ENCODE assay signal across 13 mouse cellular contexts in the genomic region with DNA sequence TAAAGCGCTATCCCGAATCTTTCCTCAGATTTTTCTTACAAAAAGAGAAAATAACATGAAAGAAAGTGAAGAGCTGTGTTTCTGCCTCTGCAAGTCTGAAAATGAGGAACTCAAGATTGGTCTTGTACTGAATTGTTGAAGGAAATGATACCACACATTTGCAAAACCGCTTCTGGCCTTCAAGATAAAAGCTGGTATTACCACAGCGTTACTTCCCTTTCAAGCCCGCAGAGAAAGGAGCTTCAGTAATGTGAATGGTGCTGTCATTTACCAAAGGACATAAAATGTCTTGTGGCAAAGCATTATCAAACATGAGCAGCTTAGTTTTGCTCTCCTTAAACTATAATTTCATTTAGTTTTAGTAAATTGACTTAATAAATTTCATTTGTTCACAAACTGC. TPM values are rescaled to one million over a fixed set of nuclear protein-coding genes. Genes with fewer than 3 reads are reported as not detected.
DNase-seq lines count a peak whose midpoint lies in the region; ATAC-seq and TF ChIP-seq lines count a peak whose summit lies in the region.
"Had no signal": no experiment of that assay in that cellular context is flagged by ENCODE, and none has a peak within 500 bp of the region (broad histone marks: within the 10 kb centered on the region; RNA-seq: fewer than 3 reads in every experiment).

A gene (minus strand): TSS at position 105 of the 400 bp plus-strand sequence.

- no peaks in the 10 kb centered on the region for H3K4me1 ChIP-seq in kidney, adult 2 months (ENCODE audit: control insufficient read depth, insufficient read depth, low read length)
- peaks cover 7% of the 10 kb centered on the region for H3K4me1 ChIP-seq in G1E (ENCODE audit: insufficient read depth, low read depth, low read length)
- H3K4me1 ChIP-seq in intestine, postnatal 0 days (replicated peaks; ENCODE audit: control insufficient read depth, insufficient read depth, low read length) = no peaks in the 10 kb centered on the region
- H3K4me1 ChIP-seq: embryonic facial prominence, embryonic 15.5 days; heart, embryonic 15.5 days had no signal

- WGBS in kidney, adult 2 months = 84% methylated on average over 5 of the region's 5 CpGs
- 76% methylated on average over 5 of the region's 5 CpGs for whole genome bisulfite sequencing in intestine, postnatal 0 days

- H3K9ac ChIP-seq in intestine, postnatal 0 days (ENCODE audit: low read depth, low read length) = no peak within 1 kb of the TSS
- H3K9ac ChIP-seq: embryonic facial prominence, embryonic 15.5 days; heart, embryonic 15.5 days had no signal

- no peak for TF ChIP-seq POLR2A in kidney, adult 2 months (IDR thresholded peaks at IDR 0.05; ENCODE audit: low read depth, low read length)

- 0 out of 2 replicates have a peak, but pooled peaks cover 4% of the 10 kb centered on the region for H3K9me3 ChIP-seq in G1E (replicated peaks)
- no peaks in the 10 kb centered on the region for H3K9me3 ChIP-seq in intestine, postnatal 0 days (ENCODE audit: control insufficient read depth)
- H3K9me3 ChIP-seq: embryonic facial prominence, embryonic 15.5 days; heart, embryonic 15.5 days had no signal

- intact Hi-C loops in left cerebral cortex, postnatal 10 days (cut with DNase I) = no loop called here

- H3K36me3 ChIP-seq in kidney, adult 2 months (ENCODE audit: control insufficient read depth, insufficient read depth, low read length) = no peaks in the 10 kb centered on the region
- H3K36me3 ChIP-seq in G1E (replicated peaks) = no peaks in the 10 kb centered on the region
- H3K36me3 ChIP-seq in intestine, postnatal 0 days (ENCODE audit: control insufficient read depth, insufficient read depth) = no peaks in the 10 kb centered on the region
- H3K36me3 ChIP-seq: embryonic facial prominence, embryonic 15.5 days; heart, embryonic 15.5 days had no signal

- H3K27ac ChIP-seq in kidney, adult 2 months (ENCODE audit: insufficient read depth, low read depth, low read length) = no peak within 1 kb of the TSS
- no peak within 1 kb of the TSS for H3K27ac ChIP-seq in intestine, postnatal 0 days (ENCODE audit: low read depth, low read length)
- H3K27ac ChIP-seq: embryonic facial prominence, embryonic 15.5 days; heart, embryonic 15.5 days; layer of hippocampus, adult 2 months had no signal

- H3K4me2 ChIP-seq in intestine, postnatal 0 days (replicated peaks; ENCODE audit: low read depth) = no peak within 1 kb of the TSS
- H3K4me2 ChIP-seq: embryonic facial prominence, embryonic 15.5 days; heart, embryonic 15.5 days had no signal

- no peak within 1 kb of the TSS for H3K4me3 ChIP-seq in kidney, adult 2 months (ENCODE audit: insufficient read depth, low read depth, low read length)
- peak within 1 kb of the TSS; percentile 46 for H3K4me3 ChIP-seq in G1E (ENCODE audit: low read depth, low read length)
- no peak within 1 kb of the TSS for H3K4me3 ChIP-seq in intestine, postnatal 0 days (ENCODE audit: low read depth, low read length)
- H3K4me3 ChIP-seq: embryonic facial prominence, embryonic 15.5 days; heart, embryonic 15.5 days; layer of hippocampus, adult 2 months had no signal

- peak; percentile 11 for DNase-seq in kidney, adult 2 months
- no peak for DNase-seq in kidney, postnatal 14 days
- peak; percentile 11 for DNase-seq in G1E (ENCODE audit: low spot score)
- no peak for DNase-seq in left cerebral cortex, postnatal 10 days (ENCODE audit: extremely low spot score in 1 of 2, low spot score in 2 of 2)
- no peak for DNase-seq in right cerebral cortex, postnatal 36 days (ENCODE audit: low spot score in 2 of 2)
- DNase-seq: cerebellum, adult 9-11 months had no signal

- ATAC-seq in G1E (ENCODE audit: extremely low read depth, insufficient number of reproducible peaks, low FRiP score, poor library complexity, severe bottlenecking) = peak; percentile 97
- ATAC-seq in granulocyte monocyte progenitor cell, adult 5-6 weeks (replicated peaks; ENCODE audit: poor library complexity, severe bottlenecking) = peak; percentile 99
- ATAC-seq in megakaryocyte progenitor cell, adult 5-6 weeks (replicated peaks; ENCODE audit: poor library complexity) = peak; percentile 97
- ATAC-seq in intestine, postnatal 0 days = no peak

- no peaks in the 10 kb centered on the region for H3K27me3 ChIP-seq in kidney, adult 2 months (replicated peaks; ENCODE audit: control insufficient read depth, insufficient read depth, low read length)
- H3K27me3 ChIP-seq in G1E (ENCODE audit: insufficient read depth, low read length) = no peaks in the 10 kb centered on the region
- no peaks in the 10 kb centered on the region for H3K27me3 ChIP-seq in intestine, postnatal 0 days (replicated peaks; ENCODE audit: control insufficient read depth, insufficient read depth, low read length)
- H3K27me3 ChIP-seq: embryonic facial prominence, embryonic 15.5 days; heart, embryonic 15.5 days had no signal

- TF ChIP-seq CTCF in kidney, adult 2 months (conservative IDR thresholded peaks at IDR 0.05; ENCODE audit: insufficient read depth, insufficient read length, low read depth, low read length) = no peak
- TF ChIP-seq CTCF in G1E (IDR thresholded peaks at IDR 0.05; ENCODE audit: low read depth, low read length) = no peak
- no peak for TF ChIP-seq CTCF in intestine, postnatal 0 days (IDR thresholded peaks at IDR 0.05; ENCODE audit: low read depth)

RNA-seq across cellular contexts. Expression of the gene that starts here (rescaled TPM):
- polyA plus RNA-seq in kidney, adult 2 months (2012; rRNA removed) = 0.03 TPM in 1 of 2 replicates, not detected in the other
- 14.5 and 16.5 TPM in 2 replicates for total RNA-seq in G1E (2014; fragmentation: Nextera tagmentation)
- 28.1 and 29.5 TPM in 2 replicates for total RNA-seq in G1E (2017)
- polyA plus RNA-seq in G1E (2012) = 0.41 and 0.54 TPM in 2 replicates
- 59.5 and 66.3 TPM in 2 replicates for total RNA-seq in granulocyte monocyte progenitor cell, adult 5-6 weeks (2014; fragmentation: Nextera tagmentation)
- total RNA-seq in granulocyte monocyte progenitor cell, adult 5-6 weeks (2017) = 78.7 and 84.0 TPM in 2 replicates
- total RNA-seq in megakaryocyte progenitor cell, adult 5-6 weeks (2015) = 92.6 and 98.7 TPM in 2 replicates
- 73.8 and 76.9 TPM in 2 replicates for total RNA-seq in megakaryocyte progenitor cell, adult 5-6 weeks (2017)
- 0.44 and 0.61 TPM in 2 replicates for polyA plus RNA-seq in intestine, postnatal 0 days (2015; fragmentation: Nextera tagmentation; extraction: Ambion mirVana)
- total RNA-seq in left cerebral cortex, postnatal 10 days (2021) = under 1 TPM in 1 of 2 experiments, not detected in 1; 0.17 TPM
- total RNA-seq: layer of hippocampus, adult 2 months had no signal
- polyA plus RNA-seq: testis, adult 2 months had no signal

Comparison
In these comparisons a context has a peak if more than half of its experiments do, and no peak if none do; other contexts are left out.
1. RNA of the gene that starts here (total RNA-seq): 73.8 to 98.7 TPM in megakaryocyte progenitor cell, adult 5-6 weeks, 59.5 to 84.0 TPM in granulocyte monocyte progenitor cell, adult 5-6 weeks and 14.5 to 29.5 TPM in G1E; 0.17 TPM in left cerebral cortex, postnatal 10 days; every median in the first group is over 10 times any median in the second.
2. Peak in DNase-seq in kidney, adult 2 months; RNA of the gene not detected or under 1 TPM.